Mouse (Mus musculus): ENCODE results near the gene Zfp975. TPM values are rescaled to one million over a fixed set of nuclear protein-coding genes. Genes with fewer than 3 reads are reported as not detected.

Gene Zfp975
- 21.9 TPM for polyA plus RNA-seq (2014; fragmentation: Illumina TruSeq; extraction: RNeasy Lipid Tissue Mini Kit (QIAGEN cat#74804); ENCODE audit: low replicate concordance)

DNA sequence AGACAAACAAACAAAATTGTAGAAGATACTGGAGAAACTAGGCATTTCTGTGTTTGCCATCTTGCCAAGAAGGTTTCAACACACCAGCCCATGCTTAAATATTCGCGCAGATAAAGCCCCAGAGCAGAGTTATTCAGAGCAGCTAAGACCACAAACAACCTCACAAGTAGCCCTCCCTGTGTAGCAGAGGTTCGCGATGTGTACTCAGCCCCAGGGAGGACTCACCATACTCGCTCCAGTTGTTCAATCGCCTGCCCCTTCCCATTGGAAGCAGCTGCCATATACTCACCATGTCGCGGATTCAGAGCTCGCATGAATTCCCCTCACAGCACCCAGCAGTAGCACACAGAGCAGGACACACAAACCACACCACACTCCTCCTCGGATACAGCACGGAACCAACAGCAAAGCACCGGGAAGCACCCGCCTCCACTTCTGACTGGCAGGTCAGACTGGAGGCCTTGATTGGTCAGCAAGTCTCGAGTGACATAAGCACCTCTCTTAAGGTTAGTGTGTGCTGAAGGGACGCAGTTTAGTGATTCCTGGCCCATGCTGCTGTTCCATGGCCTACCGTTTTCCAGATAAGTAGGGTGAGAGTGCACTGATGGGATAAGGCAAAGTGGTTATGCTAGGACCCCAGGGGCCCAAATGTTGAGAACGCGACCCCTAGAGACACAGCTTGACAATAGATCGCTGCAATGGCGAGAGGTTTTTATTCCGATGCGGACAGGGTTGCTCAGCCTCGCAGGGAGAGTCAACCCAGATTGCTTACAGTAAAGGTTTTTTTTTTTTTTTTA lies at the start of gene Zfp975:
Zfp975 (minus strand) TSS at position 381 of the 797 bp plus-strand sequence.

GRCm38 (mm10) chr7:42726917-42727316 lies 34.4 kb upstream of the Zfp975 start, which contains the start of gene Gm17067:
Gene Gm17067 (minus strand): TSS chr7:42727017.

GRCm38 (mm10) chr7:42642152-42643115 lies 50.1 kb downstream of the Zfp975 start, which contains the start of gene Zfp976:
Gene Zfp976 (minus strand): TSS chr7:42642588.

Other genes with a start within 250 kb of the Zfp975 start
- not detected for gene 4933421I07Rik, start 244.6 kb downstream of the Zfp975 start, polyA plus RNA-seq (2014; fragmentation: Illumina TruSeq; extraction: RNeasy Lipid Tissue Mini Kit (QIAGEN cat#74804); ENCODE audit: low replicate concordance)
- gene Zfp141, start 187.0 kb downstream of the Zfp975 start, polyA plus RNA-seq (2014; fragmentation: Illumina TruSeq; extraction: RNeasy Lipid Tissue Mini Kit (QIAGEN cat#74804); ENCODE audit: low replicate concordance) = 18.5 TPM
- not detected for gene Gm21028, start 114.2 kb downstream of the Zfp975 start, polyA plus RNA-seq (2014; fragmentation: Illumina TruSeq; extraction: RNeasy Lipid Tissue Mini Kit (QIAGEN cat#74804); ENCODE audit: low replicate concordance)
- gene Zfp977, start 100.2 kb downstream of the Zfp975 start, polyA plus RNA-seq (2014; fragmentation: Illumina TruSeq; extraction: RNeasy Lipid Tissue Mini Kit (QIAGEN cat#74804); ENCODE audit: low replicate concordance) = 2.9 TPM
- 15.8 TPM for gene Zfp976, start 50.2 kb downstream of the Zfp975 start, polyA plus RNA-seq (2014; fragmentation: Illumina TruSeq; extraction: RNeasy Lipid Tissue Mini Kit (QIAGEN cat#74804); ENCODE audit: low replicate concordance)
- gene Gm17067, start 34.3 kb upstream of the Zfp975 start, polyA plus RNA-seq (2014; fragmentation: Illumina TruSeq; extraction: RNeasy Lipid Tissue Mini Kit (QIAGEN cat#74804); ENCODE audit: low replicate concordance) = 0.30 TPM
- gene Vmn2r62, start 100.8 kb upstream of the Zfp975 start, polyA plus RNA-seq (2014; fragmentation: Illumina TruSeq; extraction: RNeasy Lipid Tissue Mini Kit (QIAGEN cat#74804); ENCODE audit: low replicate concordance) = not detected
- not detected for gene Gm2381, start 174.5 kb upstream of the Zfp975 start, polyA plus RNA-seq (2014; fragmentation: Illumina TruSeq; extraction: RNeasy Lipid Tissue Mini Kit (QIAGEN cat#74804); ENCODE audit: low replicate concordance)
- not detected for gene Vmn2r63, start 241.1 kb upstream of the Zfp975 start, polyA plus RNA-seq (2014; fragmentation: Illumina TruSeq; extraction: RNeasy Lipid Tissue Mini Kit (QIAGEN cat#74804); ENCODE audit: low replicate concordance)

All from small intestine, adult 10 weeks (tissue).